Mouse (Mus musculus): ENCODE measurements around the gene Adpgk. TPM values are rescaled to one million over a fixed set of nuclear protein-coding genes. Genes with fewer than 3 reads are reported as not detected.

The Adpgk gene
- polyA plus RNA-seq, 1 experiment from 2014 or later = 8.4 TPM

- Histone ChIP-seq H3K27me3 (replicated peaks; ENCODE audit: control insufficient read depth, insufficient read depth, low read length) (no peaks in the 10 kb centered on the region), H3K36me3 (ENCODE audit: control insufficient read depth, insufficient read depth) (no peaks in the 10 kb centered on the region), H3K4me2 (replicated peaks; ENCODE audit: low read depth) (no peak overlapping the region), H3K9me3 (ENCODE audit: control insufficient read depth) (no peaks in the 10 kb centered on the region), H3K9ac (ENCODE audit: low read depth, low read length) (no peak overlapping the region), H3K27ac (ENCODE audit: low read depth, low read length) (no peak overlapping the region), H3K4me3 (ENCODE audit: low read depth, low read length) (no peak overlapping the region), H3K4me1 (replicated peaks; ENCODE audit: control insufficient read depth, insufficient read depth, low read length) (no peaks in the 10 kb centered on the region)
- TF ChIP-seq CTCF (IDR thresholded peaks at IDR 0.05; ENCODE audit: low read depth) = no peak
- no peak for ATAC-seq
- 64% methylated on average over 9 of the region's 9 CpGs for WGBS
Observed at GRCm38 (mm10) chr9:59259806-59260454, 31.4 kb upstream of the Adpgk start.

GRCm38 (mm10) chr9:59266332-59266731, 25.0 kb upstream of the Adpgk start:
- no peak overlapping the region for H3K4me3 ChIP-seq (ENCODE audit: low read depth, low read length)
- WGBS = 65% methylated on average over 6 of the region's 6 CpGs
- TF ChIP-seq CTCF (IDR thresholded peaks at IDR 0.05; ENCODE audit: low read depth) = peak; percentile 66
- no peak overlapping the region for H3K27ac ChIP-seq (ENCODE audit: low read depth, low read length)
- no peaks in the 10 kb centered on the region; the same call in 1 of the 2 replicates for H3K4me1 ChIP-seq (replicated peaks; ENCODE audit: control insufficient read depth, insufficient read depth, low read length)
- no peak for ATAC-seq
- no peaks in the 10 kb centered on the region for H3K27me3 ChIP-seq (replicated peaks; ENCODE audit: control insufficient read depth, insufficient read depth, low read length)
- no peaks in the 10 kb centered on the region for H3K36me3 ChIP-seq (ENCODE audit: control insufficient read depth, insufficient read depth)
- H3K9ac ChIP-seq (ENCODE audit: low read depth, low read length) = no peak overlapping the region
- no peak overlapping the region for H3K4me2 ChIP-seq (replicated peaks; ENCODE audit: low read depth)
- no peaks in the 10 kb centered on the region for H3K9me3 ChIP-seq (ENCODE audit: control insufficient read depth)

GRCm38 (mm10) chr9:59269728-59270127, 21.6 kb upstream of the Adpgk start:
- Histone ChIP-seq H3K4me3 (ENCODE audit: low read depth, low read length) (no peak overlapping the region), H3K4me2 (replicated peaks; ENCODE audit: low read depth) (no peak overlapping the region), H3K9ac (ENCODE audit: low read depth, low read length) (no peak overlapping the region), H3K9me3 (ENCODE audit: control insufficient read depth) (no peaks in the 10 kb centered on the region), H3K36me3 (ENCODE audit: control insufficient read depth, insufficient read depth) (no peaks in the 10 kb centered on the region), H3K4me1 (replicated peaks; ENCODE audit: control insufficient read depth, insufficient read depth, low read length) (no peaks in the 10 kb centered on the region; the same call in 1 of the 2 replicates), H3K27ac (ENCODE audit: low read depth, low read length) (no peak overlapping the region), H3K27me3 (replicated peaks; ENCODE audit: control insufficient read depth, insufficient read depth, low read length) (no peaks in the 10 kb centered on the region)
- WGBS = 23% methylated on average over 5 of the region's 5 CpGs
- TF ChIP-seq CTCF (IDR thresholded peaks at IDR 0.05; ENCODE audit: low read depth) = peak; percentile 86
- ATAC-seq = no peak

- Histone ChIP-seq H3K9ac (ENCODE audit: low read depth, low read length) (no peak overlapping the region), H3K4me1 (replicated peaks; ENCODE audit: control insufficient read depth, insufficient read depth, low read length) (no peaks in the 10 kb centered on the region; the same call in 1 of the 2 replicates), H3K4me3 (ENCODE audit: low read depth, low read length) (no peak overlapping the region), H3K36me3 (ENCODE audit: control insufficient read depth, insufficient read depth) (no peaks in the 10 kb centered on the region), H3K27ac (ENCODE audit: low read depth, low read length) (no peak overlapping the region), H3K27me3 (replicated peaks; ENCODE audit: control insufficient read depth, insufficient read depth, low read length) (no peaks in the 10 kb centered on the region), H3K4me2 (replicated peaks; ENCODE audit: low read depth) (0 out of 2 replicates have a peak overlapping the region, but pooled peaks have one; percentile 7), H3K9me3 (ENCODE audit: control insufficient read depth) (no peaks in the 10 kb centered on the region)
- 16% methylated on average over 4 of the region's 4 CpGs for WGBS
- ATAC-seq = no peak
- TF ChIP-seq CTCF (IDR thresholded peaks at IDR 0.05; ENCODE audit: low read depth) = no peak
Observed at GRCm38 (mm10) chr9:59271081-59271480, 20.3 kb upstream of the Adpgk start.

GRCm38 (mm10) chr9:59271711-59272110, 19.6 kb upstream of the Adpgk start:
- ATAC-seq = peak; percentile 99
- peak overlapping the region; percentile 64; the same call in 1 of the 2 replicates for H3K27ac ChIP-seq (ENCODE audit: low read depth, low read length)
- 22% methylated on average over 6 of the region's 6 CpGs for WGBS

GRCm38 (mm10) chr9:59273199-59273598, 18.2 kb upstream of the Adpgk start:
- TF ChIP-seq CTCF (IDR thresholded peaks at IDR 0.05; ENCODE audit: low read depth) = peak; percentile 32
- Histone ChIP-seq H3K27me3 (replicated peaks; ENCODE audit: control insufficient read depth, insufficient read depth, low read length) (no peaks in the 10 kb centered on the region), H3K36me3 (ENCODE audit: control insufficient read depth, insufficient read depth) (no peaks in the 10 kb centered on the region), H3K9me3 (ENCODE audit: control insufficient read depth) (no peaks in the 10 kb centered on the region), H3K9ac (ENCODE audit: low read depth, low read length) (no peak overlapping the region), H3K4me3 (ENCODE audit: low read depth, low read length) (no peak overlapping the region), H3K4me1 (replicated peaks; ENCODE audit: control insufficient read depth, insufficient read depth, low read length) (no peaks in the 10 kb centered on the region; the same call in 1 of the 2 replicates), H3K27ac (ENCODE audit: low read depth, low read length) (no peak overlapping the region), H3K4me2 (replicated peaks; ENCODE audit: low read depth) (no peak overlapping the region)
- ATAC-seq = no peak

More at GRCm38 (mm10) chr9:59271711-59272110, 19.6 kb upstream of the Adpgk start:
- TF ChIP-seq CTCF (IDR thresholded peaks at IDR 0.05; ENCODE audit: low read depth) = no peak
- Histone ChIP-seq H3K4me1 (replicated peaks; ENCODE audit: control insufficient read depth, insufficient read depth, low read length) (no peaks in the 10 kb centered on the region; the same call in 1 of the 2 replicates), H3K4me3 (ENCODE audit: low read depth, low read length) (no peak overlapping the region), H3K36me3 (ENCODE audit: control insufficient read depth, insufficient read depth) (no peaks in the 10 kb centered on the region), H3K9me3 (ENCODE audit: control insufficient read depth) (no peaks in the 10 kb centered on the region), H3K9ac (ENCODE audit: low read depth, low read length) (no peak overlapping the region), H3K4me2 (replicated peaks; ENCODE audit: low read depth) (0 out of 2 replicates have a peak overlapping the region, but pooled peaks have one; percentile 7), H3K27me3 (replicated peaks; ENCODE audit: control insufficient read depth, insufficient read depth, low read length) (no peaks in the 10 kb centered on the region)
